Mouse (Mus musculus) erythroblast, embryonic 14.5 days (primary cell): ENCODE data around the gene Gm9857.

Experiments
- GATA1 ChIP-seq: IDR thresholded peaks from 2 replicates; pipeline ENCODE4 v1.6.1; 2012; ENCODE audit warnings: low read length, inconsistent platforms, mixed read lengths
- TAL1 ChIP-seq: IDR thresholded peaks from 3 replicates; pipeline ENCODE4 v1.6.1; 2012; ENCODE audit warnings: low read length, inconsistent platforms, mixed read lengths

DNA sequence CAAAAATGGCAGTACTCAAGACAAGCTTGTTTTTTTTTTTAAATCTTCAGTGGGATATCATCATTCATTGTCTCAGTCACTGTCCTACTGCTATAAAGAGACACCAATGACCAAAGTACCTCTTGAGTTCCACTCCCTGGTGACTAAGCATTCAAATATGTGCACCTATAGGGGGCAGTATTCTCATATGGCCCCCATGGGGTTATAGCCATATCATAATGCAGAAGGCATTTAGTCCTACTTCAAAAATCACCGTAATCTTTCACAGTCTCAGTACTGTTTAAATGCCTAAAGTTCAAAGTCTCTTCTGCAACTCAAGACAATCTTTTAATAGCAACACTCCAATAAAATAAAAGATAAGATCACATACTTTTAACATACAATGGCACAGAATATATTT is 21.4 kb downstream of the Gm9857 start:
- TF ChIP-seq GATA1 (no peak), TAL1 (no peak)
